Mouse (Mus musculus): ENCODE results near the gene Abcg1. TPM values are rescaled to one million over a fixed set of nuclear protein-coding genes. Genes with fewer than 3 reads are reported as not detected.

Abcg1 gene
- polyA plus RNA-seq, 1 experiment from 2014 or later: 8.6 TPM

Other genes with a start within 250 kb of the Abcg1 start
- gene Glp1r, start 155.9 kb upstream of the Abcg1 start, polyA plus RNA-seq (2015; fragmentation: Nextera tagmentation; extraction: Ambion mirVana): 0.08 TPM in 1 of 2 replicates, not detected in the other
- gene Umodl1, start 103.0 kb upstream of the Abcg1 start, polyA plus RNA-seq (2015; fragmentation: Nextera tagmentation; extraction: Ambion mirVana): not detected in 2 replicates
- 0.35 TPM in 1 of 2 replicates, not detected in the other for gene Tff3, start 72.0 kb downstream of the Abcg1 start, polyA plus RNA-seq (2015; fragmentation: Nextera tagmentation; extraction: Ambion mirVana)
- gene Tff2, start 86.6 kb downstream of the Abcg1 start, polyA plus RNA-seq (2015; fragmentation: Nextera tagmentation; extraction: Ambion mirVana): not detected in 2 replicates
- not detected in 2 replicates for gene Tff1, start 107.6 kb downstream of the Abcg1 start, polyA plus RNA-seq (2015; fragmentation: Nextera tagmentation; extraction: Ambion mirVana)
- gene Tmprss3, start 141.3 kb downstream of the Abcg1 start, polyA plus RNA-seq (2015; fragmentation: Nextera tagmentation; extraction: Ambion mirVana): 0.06 TPM in 1 of 2 replicates, not detected in the other
- 0.32 and 0.82 TPM in 2 replicates for gene Ubash3a, start 150.2 kb downstream of the Abcg1 start, polyA plus RNA-seq (2015; fragmentation: Nextera tagmentation; extraction: Ambion mirVana)
- 0.57 and 0.70 TPM in 2 replicates for gene Rsph1, start 219.7 kb downstream of the Abcg1 start, polyA plus RNA-seq (2015; fragmentation: Nextera tagmentation; extraction: Ambion mirVana)
- 3.3 and 4.0 TPM in 2 replicates for gene Slc37a1, start 229.1 kb downstream of the Abcg1 start, polyA plus RNA-seq (2015; fragmentation: Nextera tagmentation; extraction: Ambion mirVana)